Mouse (Mus musculus) embryonic fibroblast, embryonic 13.5 days (primary cell): ENCODE measurements at regions not wholly inside any gene's neighbourhood (a gene's known extent, or its start where the extent isn't known, plus 50 kb on each side); places are given as distances from the start of the nearest gene placed in this dataset.

Source experiments
- CTCF ChIP-seq: IDR thresholded peaks from 2 replicates; pipeline ENCODE4 v1.5.1; 2011; ENCODE audit warnings: mild to moderate bottlenecking, control low read depth, low read length, moderate library complexity, borderline replicate concordance; ENCODE audit not compliant: insufficient read depth
- POLR2A ChIP-seq: IDR thresholded peaks from 2 replicates; pipeline ENCODE4 v1.6.1; 2011; ENCODE audit warnings: low read depth, mild to moderate bottlenecking, control low read depth, low read length, moderate library complexity

DNA sequence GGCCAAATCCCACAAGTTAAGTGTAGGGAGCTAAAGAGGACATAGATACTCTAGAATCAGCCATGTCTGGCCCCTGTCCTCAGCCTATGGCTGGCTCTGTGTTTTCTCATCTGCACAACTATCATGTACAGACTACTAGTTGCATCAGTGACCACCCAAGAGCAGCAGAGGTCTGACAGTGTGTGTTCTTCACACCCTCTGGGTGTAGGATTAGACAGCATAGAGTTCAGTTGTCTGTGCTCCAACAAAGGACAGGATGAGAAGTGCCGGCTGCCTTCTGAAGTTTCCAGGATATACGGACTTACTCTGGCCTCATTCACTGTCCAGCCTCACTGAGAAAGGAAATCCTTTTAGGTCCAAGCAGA lies 135.9 kb upstream of the Slc44a1 start:
- TF ChIP-seq POLR2A (no peak), CTCF (no peak)
